In genomic region chr19:36925671-36926552, GRCm38 (mm10) we compare ENCODE assay signal across 8 mouse cellular contexts. TPM values are rescaled to one million over a fixed set of nuclear protein-coding genes. Genes with fewer than 3 reads are reported as not detected.
DNase-seq lines count a peak whose midpoint lies in the region; ATAC-seq and TF ChIP-seq lines count a peak whose summit lies in the region.

Gene Btaf1, plus strand, starts transcription at chr19:36926079.

- WGBS in heart, embryonic 10.5 days, result under 1% methylated on average over 96 of the region's 98 CpGs
- under 1% methylated on average over 81 of the region's 98 CpGs for WGBS in kidney, embryonic 16.5 days
- WGBS in liver, embryonic 12.5 days (ENCODE audit: insufficient replicate concordance), result under 1% methylated on average over 80 of the region's 98 CpGs
- WGBS in stomach, embryonic 16.5 days, result under 1% methylated on average over 89 of the region's 98 CpGs

- TF ChIP-seq CTCF in C2C12 (IDR thresholded peaks at IDR 0.05; ENCODE audit: control insufficient read depth, insufficient read depth, insufficient read length), result no peak

- peak within 1 kb of the TSS; percentile 98 for H3ac ChIP-seq in C2C12 (ENCODE audit: control insufficient read depth, insufficient read length, low read depth)

- H3K36me3 ChIP-seq in C2C12 (ENCODE audit: control insufficient read depth, insufficient read depth), result peaks cover 11% of the 10 kb centered on the region
- no peaks in the 10 kb centered on the region for H3K36me3 ChIP-seq in heart, embryonic 10.5 days
- no peaks in the 10 kb centered on the region for H3K36me3 ChIP-seq in kidney, embryonic 16.5 days (ENCODE audit: insufficient read depth, low read length)
- H3K36me3 ChIP-seq in liver, embryonic 12.5 days, result peaks cover 7% of the 10 kb centered on the region
- H3K36me3 ChIP-seq in stomach, embryonic 16.5 days (ENCODE audit: control insufficient read depth, insufficient read depth, low read length), result no peaks in the 10 kb centered on the region

- no peaks in the 10 kb centered on the region for H3K27me3 ChIP-seq in C2C12 (ENCODE audit: control insufficient read depth, insufficient read depth, insufficient read length)
- no peaks in the 10 kb centered on the region for H3K27me3 ChIP-seq in heart, embryonic 10.5 days (ENCODE audit: insufficient read depth, poor library complexity, severe bottlenecking)
- H3K27me3 ChIP-seq in kidney, embryonic 16.5 days (ENCODE audit: insufficient read depth, low read length), result no peaks in the 10 kb centered on the region
- H3K27me3 ChIP-seq in liver, embryonic 12.5 days (replicated peaks), result no peaks in the 10 kb centered on the region
- no peaks in the 10 kb centered on the region for H3K27me3 ChIP-seq in stomach, embryonic 16.5 days (ENCODE audit: control insufficient read depth, insufficient read depth, low read length)

- H3K4me1 ChIP-seq in heart, embryonic 10.5 days, result peaks cover 10% of the 10 kb centered on the region
- peaks cover 19% of the 10 kb centered on the region for H3K4me1 ChIP-seq in kidney, embryonic 16.5 days (ENCODE audit: insufficient read depth, low read length)
- H3K4me1 ChIP-seq in liver, embryonic 12.5 days, result peaks cover 44% of the 10 kb centered on the region
- peaks cover 8% of the 10 kb centered on the region for H3K4me1 ChIP-seq in stomach, embryonic 16.5 days (ENCODE audit: control insufficient read depth, insufficient read depth, low read length)

- peak within 1 kb of the TSS; percentile 82 for H3K9ac ChIP-seq in kidney, embryonic 16.5 days (replicated peaks; ENCODE audit: low read length)
- peak within 1 kb of the TSS; percentile 98 for H3K9ac ChIP-seq in liver, embryonic 12.5 days
- H3K9ac ChIP-seq in stomach, embryonic 16.5 days (ENCODE audit: low read length), result peak within 1 kb of the TSS; percentile 94

- peak within 1 kb of the TSS; percentile 97 for H3K27ac ChIP-seq in heart, embryonic 10.5 days
- H3K27ac ChIP-seq in kidney, embryonic 16.5 days (ENCODE audit: low read length), result peak within 1 kb of the TSS; percentile 93
- H3K27ac ChIP-seq in liver, embryonic 12.5 days, result peak within 1 kb of the TSS; percentile 99
- H3K27ac ChIP-seq in stomach, embryonic 16.5 days (ENCODE audit: low read length), result peak within 1 kb of the TSS; percentile 96

- H3K9me3 ChIP-seq in heart, embryonic 10.5 days, result no peaks in the 10 kb centered on the region
- H3K9me3 ChIP-seq in kidney, embryonic 16.5 days (ENCODE audit: low read length), result no peaks in the 10 kb centered on the region
- no peaks in the 10 kb centered on the region for H3K9me3 ChIP-seq in liver, embryonic 12.5 days (replicated peaks)
- H3K9me3 ChIP-seq in stomach, embryonic 16.5 days (replicated peaks; ENCODE audit: control insufficient read depth, low read length), result no peaks in the 10 kb centered on the region

- peak; percentile 98 for DNase-seq in brain, adult 2 months (ENCODE audit: low read depth, low spot score)
- DNase-seq in heart, embryonic 10.5 days (ENCODE audit: low spot score), result peak; percentile 94
- DNase-seq in neural tube, embryonic 10.5 days (ENCODE audit: extremely low spot score, low spot score), result peak; percentile 94

- ATAC-seq in erythroblast, adult 5-6 weeks (replicated peaks; ENCODE audit: low FRiP score, poor library complexity, severe bottlenecking), result peak; percentile 76
- ATAC-seq in kidney, embryonic 16.5 days (ENCODE audit: low FRiP score, low TSS enrichment), result peak; percentile 97
- peak; percentile 94 for ATAC-seq in liver, embryonic 12.5 days
- ATAC-seq in stomach, embryonic 16.5 days (ENCODE audit: insufficient read depth, low FRiP score), result peak; percentile 97

- H3K4me2 ChIP-seq in kidney, embryonic 16.5 days (replicated peaks; ENCODE audit: low read depth, low read length), result peak within 1 kb of the TSS; percentile 79
- H3K4me2 ChIP-seq in liver, embryonic 12.5 days, result peak within 1 kb of the TSS; percentile 76
- H3K4me2 ChIP-seq in stomach, embryonic 16.5 days (ENCODE audit: low read depth, low read length), result peak within 1 kb of the TSS; percentile 80

- H3K79me3 ChIP-seq in C2C12 (ENCODE audit: low read depth), result peaks cover 47% of the 10 kb centered on the region

- peaks cover 51% of the 10 kb centered on the region for H3K79me2 ChIP-seq in C2C12 (ENCODE audit: control insufficient read depth, insufficient read depth)

- peak within 1 kb of the TSS; percentile 73 for H3K4me3 ChIP-seq in C2C12 (ENCODE audit: insufficient read depth, poor library complexity, severe bottlenecking)
- peak within 1 kb of the TSS; percentile 93 for H3K4me3 ChIP-seq in heart, embryonic 10.5 days
- H3K4me3 ChIP-seq in kidney, embryonic 16.5 days (ENCODE audit: low read length), result peak within 1 kb of the TSS; percentile 80
- H3K4me3 ChIP-seq in liver, embryonic 12.5 days, result peak within 1 kb of the TSS; percentile 98
- H3K4me3 ChIP-seq in stomach, embryonic 16.5 days (replicated peaks; ENCODE audit: low read length), result peak within 1 kb of the TSS; percentile 94

TF ChIP-seq in C2C12, 6 proteins besides CTCF, POLR2A, EP300 and RAD21:
- TF ChIP-seq MAX (IDR thresholded peaks at IDR 0.05), result peak; percentile 26
- TF ChIP-seq MYOG (IDR thresholded peaks at IDR 0.05; ENCODE audit: control insufficient read depth, extremely low read depth, insufficient read length), result no peak
- TF ChIP-seq CEBPB (IDR thresholded peaks at IDR 0.05; ENCODE audit: low read depth), result peak; percentile 14

RNA-seq across cellular contexts. Expression of gene Btaf1, which starts in this region (rescaled TPM):
- polyA plus RNA-seq in C2C12 (2012; fragmentation: generic; extraction: Trizol), result 5.3 TPM
- 43.6 and 57.3 TPM in 2 replicates for total RNA-seq in erythroblast, adult 5-6 weeks (2015; ENCODE audit: low replicate concordance)
- 117 and 148 TPM in 2 replicates for total RNA-seq in erythroblast, adult 5-6 weeks (2017; ENCODE audit: low replicate concordance)
- 13.6 TPM in 2 replicates for polyA plus RNA-seq in heart, embryonic 10.5 days (2016; fragmentation: Nextera tagmentation; extraction: Ambion mirVana)
- 10.4 and 11.1 TPM in 2 replicates for polyA plus RNA-seq in kidney, embryonic 16.5 days (2015; fragmentation: Nextera tagmentation; extraction: Ambion mirVana)
- 23.0 and 24.8 TPM in 2 replicates for polyA plus RNA-seq in liver, embryonic 12.5 days (2016; fragmentation: Nextera tagmentation; extraction: Ambion mirVana)
- polyA plus RNA-seq in stomach, embryonic 16.5 days (2015; fragmentation: Nextera tagmentation; extraction: Ambion mirVana), result 8.7 and 9.3 TPM in 2 replicates

Comparison
In these comparisons a context has a peak if more than half of its experiments do, and no peak if none do; other contexts are left out.
1. Peak in every context shown above with its lines: DNase-seq, ATAC-seq, H3K4me3 ChIP-seq and H3K27ac ChIP-seq.